Mouse (Mus musculus) urinary bladder, postnatal 14 days (tissue): ENCODE results near the gene Rho.

Experiments
- DNase-seq: peaks from one replicate; pipeline ENCODE4 v3.0.0; 2021; ENCODE audit warnings: low spot score

Rho gene

DNA sequence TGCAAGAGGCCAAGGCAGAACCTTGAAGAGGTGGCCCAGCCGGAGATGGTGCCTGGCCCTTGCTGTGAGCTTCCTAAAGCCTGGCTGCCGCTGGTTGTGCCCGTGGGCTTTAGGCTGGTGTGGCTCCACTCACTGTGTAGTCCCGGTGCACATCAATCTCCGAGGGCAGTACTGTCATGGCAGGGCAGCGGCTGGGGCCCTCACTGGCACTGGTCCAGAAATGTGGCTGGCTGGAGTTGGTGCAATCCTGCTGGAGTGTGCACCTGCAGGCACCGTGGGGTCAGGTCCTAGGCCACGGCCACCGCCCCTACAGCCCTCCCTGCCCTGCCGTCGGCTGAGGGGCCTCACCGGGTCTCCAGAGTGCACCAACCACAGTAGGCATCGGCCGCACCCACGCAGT is 46.3 kb downstream of the Rho start:
- DNase-seq = no peak

DNA sequence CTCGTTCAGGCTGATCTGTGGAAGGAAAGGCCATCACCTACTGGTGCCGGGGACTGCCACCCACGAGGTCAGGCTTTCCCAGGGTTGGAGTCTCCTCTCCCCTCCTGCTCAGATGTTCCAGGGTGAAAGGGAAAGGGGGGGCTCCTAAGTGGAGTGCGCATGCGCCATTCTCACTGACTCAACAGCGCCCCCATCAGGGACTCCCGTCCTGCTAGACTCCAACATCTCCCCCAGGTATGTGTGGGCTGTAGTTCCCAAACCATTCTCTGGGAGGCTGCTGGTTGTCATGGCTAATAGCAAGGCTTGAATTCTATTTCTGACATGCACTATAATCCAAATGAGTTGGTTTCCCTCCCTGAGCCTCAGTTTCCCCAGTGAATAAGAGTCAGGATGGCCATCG is 47.0 kb downstream of the Rho start:
- no peak for DNase-seq

DNA sequence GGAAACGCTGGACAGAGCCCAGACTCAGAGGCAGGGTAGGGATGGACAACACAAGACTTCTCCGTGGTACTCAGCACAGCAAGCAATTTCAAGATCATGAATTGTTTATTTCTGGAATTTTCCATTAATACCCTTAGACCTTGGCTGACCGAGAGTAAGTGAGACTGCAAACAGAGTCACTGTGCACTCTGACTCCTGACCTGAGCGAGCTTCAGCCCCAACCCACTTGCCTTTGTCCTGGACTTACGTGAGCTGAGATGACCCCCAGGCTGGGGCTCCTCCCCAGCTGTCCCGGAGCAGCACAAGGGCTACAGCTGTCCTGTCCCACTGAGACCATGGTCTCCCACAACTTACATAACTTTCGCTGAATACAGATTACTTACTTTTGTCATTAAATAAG is 51.3 kb downstream of the Rho start:
- DNase-seq = no peak

DNA sequence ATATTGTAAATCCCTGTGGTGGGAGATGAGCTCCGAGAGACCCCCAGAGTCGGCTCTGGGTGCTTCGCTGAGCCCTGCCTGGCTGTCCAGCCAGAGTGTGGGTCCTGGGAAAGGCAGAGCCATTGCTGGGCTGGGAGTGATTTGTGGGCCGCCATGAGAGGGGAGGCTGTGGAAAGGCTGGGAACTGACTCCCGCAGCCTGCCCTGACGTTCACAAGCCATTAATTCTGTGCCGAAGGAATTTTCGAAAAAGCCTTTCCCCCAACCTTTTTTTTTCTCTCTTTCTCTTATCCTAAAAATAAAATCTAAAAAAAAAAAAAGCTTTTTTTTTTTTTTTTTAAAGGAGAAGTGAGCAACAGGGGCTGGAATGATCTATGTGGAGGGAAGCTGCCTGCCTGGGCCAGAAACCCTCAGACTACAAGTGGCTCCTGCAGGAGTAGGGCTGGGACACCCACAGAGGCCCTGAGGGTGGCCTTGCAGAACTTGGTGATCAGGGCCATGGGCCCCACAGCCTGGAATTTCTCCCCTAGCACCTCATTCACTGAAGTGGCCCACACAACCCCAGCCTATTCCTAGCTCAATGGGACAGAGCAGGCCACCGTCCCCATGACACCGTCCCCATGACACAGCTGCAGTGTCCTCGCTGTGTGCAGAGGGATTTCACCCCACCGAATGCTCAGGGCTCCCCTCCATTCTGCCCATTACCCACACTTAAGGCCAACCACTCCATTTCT is 51.9 kb downstream of the Rho start:
- DNase-seq = no peak

DNA sequence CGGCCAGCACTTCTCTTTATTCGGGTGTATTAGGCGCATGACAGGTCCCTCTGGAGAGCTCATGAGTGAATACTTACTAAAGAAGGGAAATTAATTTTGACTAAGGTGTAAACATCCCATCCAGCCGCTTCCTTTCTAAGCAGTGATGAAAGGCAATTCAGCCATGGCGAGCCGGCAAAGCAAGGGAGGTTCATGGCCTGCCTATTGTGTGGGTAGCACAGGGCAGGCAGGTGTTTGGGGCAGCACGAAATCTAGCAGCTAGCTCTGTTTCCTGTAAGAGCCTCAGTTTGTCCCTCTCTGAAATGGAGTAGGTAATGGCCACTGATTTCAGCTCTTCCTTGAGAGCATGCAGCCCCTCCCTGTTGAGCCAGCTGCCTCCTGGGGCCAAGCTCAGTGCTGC is 53.0 kb downstream of the Rho start:
- DNase-seq = no peak

DNA sequence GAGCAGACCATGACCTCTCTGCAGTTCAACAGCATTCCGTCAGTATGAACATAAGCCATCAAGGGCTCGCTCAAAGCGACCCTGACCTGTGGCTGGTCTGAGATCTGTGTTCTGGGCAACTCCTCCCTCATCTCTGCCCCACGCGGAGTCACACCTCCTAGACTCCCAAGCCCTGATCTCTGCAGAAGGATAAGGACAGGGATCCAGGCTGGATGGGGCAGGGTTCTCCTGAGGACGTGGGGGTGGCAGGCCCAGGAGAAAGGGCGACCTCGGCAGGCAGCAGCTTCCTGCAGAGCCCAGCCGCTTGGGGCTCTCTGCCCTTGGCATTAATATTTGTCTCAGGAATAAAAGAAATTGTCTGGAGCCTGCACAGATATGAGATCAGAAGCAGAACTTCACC is 54.1 kb downstream of the Rho start:
- no peak for DNase-seq

DNA sequence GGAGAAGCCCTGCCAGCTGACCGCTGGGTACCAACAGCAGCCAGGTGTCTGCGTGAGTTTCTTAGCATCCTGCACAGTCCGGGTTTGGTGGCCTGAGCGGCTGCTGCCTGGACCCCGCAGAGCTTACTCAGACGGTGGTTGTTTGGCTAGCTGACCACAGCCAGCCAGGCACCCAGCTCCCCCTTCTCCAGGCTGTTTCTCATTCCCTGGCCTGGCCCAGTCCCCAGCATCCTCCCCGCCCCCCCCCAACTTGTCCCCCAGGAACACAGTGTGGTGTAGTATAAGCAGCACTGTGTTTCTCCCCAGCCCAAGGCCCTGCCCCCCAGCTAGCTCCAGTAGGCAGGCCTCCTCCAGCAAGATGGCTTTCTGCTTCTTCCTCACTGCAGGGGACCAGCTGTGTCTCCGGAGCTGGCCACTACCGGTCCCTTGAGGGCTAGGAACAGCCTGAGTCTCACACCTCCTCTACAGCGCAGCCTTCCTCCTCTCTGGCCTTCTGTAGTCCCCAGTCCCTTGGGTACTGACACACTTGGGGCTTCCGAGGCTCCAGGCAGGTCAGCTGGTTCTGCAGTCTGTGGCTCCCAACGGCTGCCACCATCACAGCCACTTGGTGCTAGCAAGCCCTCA is 55.0 kb downstream of the Rho start:
- no peak for DNase-seq

DNA sequence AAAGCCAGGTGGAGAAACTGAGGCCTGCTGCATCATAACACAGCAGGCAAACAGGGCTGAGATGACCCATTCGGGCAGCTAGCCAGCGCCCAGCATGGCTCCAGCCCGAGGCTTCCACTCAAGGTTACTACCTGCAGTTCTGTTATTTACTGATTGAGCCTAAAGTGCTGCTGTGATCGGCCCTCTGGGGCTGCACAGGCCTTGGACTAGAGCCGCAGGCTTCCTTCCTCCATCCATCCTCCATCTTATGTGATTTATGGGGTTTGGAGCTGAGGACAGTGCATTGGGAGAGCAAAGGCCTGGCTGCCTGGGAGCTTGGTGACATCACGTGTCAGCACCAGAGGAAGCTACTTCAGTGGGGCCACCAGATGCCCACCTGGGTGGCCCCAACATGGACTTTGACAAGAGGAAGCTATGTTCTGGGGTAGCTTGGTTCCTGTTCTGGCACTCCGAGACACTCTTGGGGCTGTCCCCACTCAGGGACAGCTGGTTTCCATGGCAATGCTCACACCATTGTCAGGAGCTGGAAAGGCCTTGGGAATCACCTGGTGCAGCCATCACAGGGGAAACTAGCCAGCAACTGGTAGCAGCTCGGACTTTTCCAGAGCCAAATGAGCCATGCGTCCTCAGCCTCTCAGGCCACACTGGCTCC is 55.7 kb downstream of the Rho start:
- no peak for DNase-seq

DNA sequence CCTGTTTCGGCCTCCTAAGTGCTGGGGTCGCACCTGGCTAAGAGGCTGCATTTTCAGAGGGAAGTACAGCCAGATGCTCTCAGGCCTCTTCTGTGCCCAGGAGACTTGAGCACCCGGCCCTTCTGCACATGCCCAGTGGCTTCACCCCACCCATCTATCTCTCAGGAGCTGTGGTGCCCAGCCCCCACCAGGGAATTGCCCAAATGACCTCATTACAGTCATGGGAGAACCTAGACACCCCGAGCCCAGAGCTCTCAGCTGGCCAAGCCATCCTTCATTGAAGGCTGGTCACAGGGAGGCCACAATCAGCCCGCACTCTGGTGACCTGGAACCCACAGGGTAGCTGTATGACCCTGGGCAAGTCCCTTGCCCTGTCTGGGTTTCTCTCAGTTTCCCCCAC is 57.5 kb downstream of the Rho start:
- DNase-seq = no peak

DNA sequence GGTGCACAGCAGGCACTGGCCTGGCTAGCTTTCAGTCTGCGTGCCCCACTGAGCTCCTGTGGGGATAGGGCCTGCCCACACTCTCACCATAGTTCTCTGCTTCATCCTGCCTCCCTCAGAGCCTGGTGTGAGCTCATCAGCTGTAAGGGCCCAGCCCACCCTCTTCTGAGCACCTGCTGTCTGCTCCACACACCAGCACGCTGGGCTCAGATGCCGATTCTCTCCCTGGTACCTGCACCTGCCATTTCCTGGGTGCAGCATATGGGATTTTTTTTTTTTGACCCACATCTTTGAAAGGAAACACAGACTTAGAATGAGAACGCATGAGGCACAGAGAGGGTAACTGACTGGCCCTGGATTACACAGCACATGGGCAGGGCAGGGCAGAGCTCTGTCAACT is 58.1 kb downstream of the Rho start:
- no peak for DNase-seq
